Mouse (Mus musculus) forebrain, embryonic 11.5 days (tissue): ENCODE measurements around the gene Tia1. TPM values are rescaled to one million over a fixed set of nuclear protein-coding genes. Genes with fewer than 3 reads are reported as not detected.

ENCODE experiments used
- ATAC-seq: fragments of 200-750 bp; cut with Nextera tagmentation; replicated peaks from 2 replicates; pipeline ENCODE4 v1.8.0; 2017; ENCODE audit warnings: moderate TSS enrichment; ENCODE audit not compliant: low FRiP score
- DNase-seq: peaks from one replicate; pipeline ENCODE4 v3.0.0-alpha.2; 2017; ENCODE audit warnings: low spot score
- H3K27ac ChIP-seq: fragments of 300-500 bp; sonication (generic); 2 replicates; pipeline ENCODE4 v1.5.1; 2014; ENCODE audit warnings: low read depth, low read length
- H3K27me3 ChIP-seq: fragments of 300-500 bp; sonication (generic); 2 replicates; pipeline ENCODE4 v1.6.1; 2014; ENCODE audit warnings: mild to moderate bottlenecking, low read length, mixed read lengths; ENCODE audit not compliant: control insufficient read depth, insufficient read depth
- H3K36me3 ChIP-seq: fragments of 300-500 bp; sonication (generic); 2 replicates; pipeline ENCODE4 v1.6.1; 2014; ENCODE audit warnings: mild to moderate bottlenecking, low read length, moderate library complexity, mixed read lengths; ENCODE audit not compliant: control insufficient read depth, insufficient read depth
- H3K4me1 ChIP-seq: fragments of 300-500 bp; sonication (generic); replicated peaks from 2 replicates; pipeline ENCODE4 v1.6.1; 2014; ENCODE audit warnings: low read length, mixed read lengths; ENCODE audit not compliant: control insufficient read depth, insufficient read depth
- H3K4me2 ChIP-seq: fragments of 300-500 bp; sonication (generic); 2 replicates; pipeline ENCODE4 v1.6.1; 2014; ENCODE audit warnings: low read depth, mild to moderate bottlenecking, low read length, moderate library complexity, mixed read lengths; ENCODE audit not compliant: severe bottlenecking
- H3K4me3 ChIP-seq: fragments of 300-500 bp; sonication (generic); 2 replicates; pipeline ENCODE4 v1.5.1; 2014; ENCODE audit warnings: low read depth, low read length
- H3K9ac ChIP-seq: fragments of 300-500 bp; sonication (generic); 2 replicates; pipeline ENCODE4 v1.6.1; 2014; ENCODE audit warnings: low read length
- H3K9me3 ChIP-seq: fragments of 300-500 bp; sonication (generic); 2 replicates; pipeline ENCODE4 v1.6.1; 2016; ENCODE audit warnings: low read length, mixed read lengths; ENCODE audit not compliant: control insufficient read depth
- WGBS: fragments of 180-500 bp; shearing (Covaris S2); extraction: QIAGEN DNeasy Blood & Tissue Kit; methylation state at CpG from one replicate; pipeline ENCODE4 v1.1.7; 2014; 5-methylcytosine and 5-hydroxymethylcytosine counted together
- polyA plus RNA-seq: library from polyadenylated mRNA; unstranded; fragments of >200 nt; fragmentation: Nextera tagmentation; extraction: Ambion mirVana; gene quantifications from 2 replicates; pipeline ENCODE4 v1.2.1, GENCODE M21; 2014

Tia1 gene
- polyA plus RNA-seq = 271 and 307 TPM in 2 replicates

- DNase-seq (peak; percentile 99), ATAC-seq (peak; percentile 97)
- peak within 1 kb of the TSS; percentile 75 for H3K4me2 ChIP-seq
Measured at GRCm38 (mm10) chr6:86404100-86404861, at the start of gene Tia1. Gene Tia1 (plus strand): TSS chr6:86404219.

GRCm38 (mm10) chr6:86354948-86355347 lies 49.1 kb upstream of the Tia1 start:
- Histone ChIP-seq H3K9ac (no peak overlapping the region), H3K4me3 (no peak overlapping the region), H3K9me3 (no peaks in the 10 kb centered on the region), H3K27me3 (no peaks in the 10 kb centered on the region), H3K27ac (no peak overlapping the region), H3K4me1 (no peaks in the 10 kb centered on the region), H3K4me2 (no peak overlapping the region), H3K36me3 (no peaks in the 10 kb centered on the region)
- DNase-seq (no peak), ATAC-seq (no peak)
- WGBS = 55% methylated on average over 3 of the region's 3 CpGs

More at GRCm38 (mm10) chr6:86404100-86404861, at the start of gene Tia1:
- Histone ChIP-seq H3K9ac (peak within 1 kb of the TSS; percentile 100), H3K4me3 (peak within 1 kb of the TSS; percentile 82), H3K27me3 (no peaks in the 10 kb centered on the region), H3K9me3 (no peaks in the 10 kb centered on the region), H3K4me1 (no peaks in the 10 kb centered on the region; the same call in 1 of the 2 replicates), H3K36me3 (no peaks in the 10 kb centered on the region), H3K27ac (peak within 1 kb of the TSS; percentile 100)
- WGBS = under 1% methylated on average over 62 of the region's 62 CpGs

- Histone ChIP-seq H3K4me1 (no peaks in the 10 kb centered on the region), H3K9me3 (no peaks in the 10 kb centered on the region), H3K4me3 (no peak overlapping the region), H3K4me2 (no peak overlapping the region), H3K27ac (no peak overlapping the region), H3K27me3 (no peaks in the 10 kb centered on the region), H3K9ac (no peak overlapping the region), H3K36me3 (no peaks in the 10 kb centered on the region)
- no peak for ATAC-seq
- DNase-seq = no peak
- 79% methylated on average over 9 of the region's 9 CpGs for WGBS
Measured at GRCm38 (mm10) chr6:86356956-86357355, 47.1 kb upstream of the Tia1 start.

GRCm38 (mm10) chr6:86360691-86361090 lies 43.3 kb upstream of the Tia1 start:
- Histone ChIP-seq H3K36me3 (no peaks in the 10 kb centered on the region), H3K4me3 (no peak overlapping the region), H3K9me3 (no peaks in the 10 kb centered on the region), H3K27ac (no peak overlapping the region), H3K9ac (no peak overlapping the region), H3K27me3 (no peaks in the 10 kb centered on the region), H3K4me2 (no peak overlapping the region), H3K4me1 (no peaks in the 10 kb centered on the region)
- DNase-seq = no peak
- WGBS = 65% methylated on average over 7 of the region's 7 CpGs
- no peak for ATAC-seq

GRCm38 (mm10) chr6:86361373-86361772 lies 42.6 kb upstream of the Tia1 start:
- Histone ChIP-seq H3K9me3 (no peaks in the 10 kb centered on the region), H3K4me1 (no peaks in the 10 kb centered on the region; the same call in 1 of the 2 replicates), H3K36me3 (no peaks in the 10 kb centered on the region), H3K4me3 (no peak overlapping the region), H3K27ac (no peak overlapping the region), H3K9ac (no peak overlapping the region), H3K27me3 (no peaks in the 10 kb centered on the region), H3K4me2 (no peak overlapping the region)
- DNase-seq = no peak
- 86% methylated on average over 7 of the region's 7 CpGs for WGBS
- ATAC-seq = no peak

- DNase-seq (peak; percentile 81), ATAC-seq (peak; percentile 47)
- H3K9me3 ChIP-seq = no peaks in the 10 kb centered on the region
- H3K36me3 ChIP-seq = no peaks in the 10 kb centered on the region
- H3K27me3 ChIP-seq = no peaks in the 10 kb centered on the region
- H3K4me2 ChIP-seq = peak overlapping the region; percentile 90
- WGBS = 4% methylated on average over 17 of the region's 17 CpGs
- peak overlapping the region; percentile 90 for H3K9ac ChIP-seq
- H3K27ac ChIP-seq = no peak overlapping the region
- H3K4me1 ChIP-seq = peaks cover 3% of the 10 kb centered on the region; the same call in 1 of the 2 replicates
- peak overlapping the region; percentile 66 for H3K4me3 ChIP-seq
Measured at GRCm38 (mm10) chr6:86364442-86365141, 39.4 kb upstream of the Tia1 start.

GRCm38 (mm10) chr6:86365371-86366124 lies 38.5 kb upstream of the Tia1 start, which contains the start of gene Fam136a:
Gene Fam136a (plus strand): TSS chr6:86365646.
- DNase-seq (peak; percentile 100), ATAC-seq (peak; percentile 94)
- H3K27me3 ChIP-seq = no peaks in the 10 kb centered on the region
- H3K4me2 ChIP-seq = peak within 1 kb of the TSS; percentile 90
- no peaks in the 10 kb centered on the region for H3K9me3 ChIP-seq
- peak within 1 kb of the TSS; percentile 66 for H3K4me3 ChIP-seq
- H3K36me3 ChIP-seq = no peaks in the 10 kb centered on the region
- WGBS = under 1% methylated on average over 72 of the region's 76 CpGs
- peaks cover 4% of the 10 kb centered on the region for H3K4me1 ChIP-seq
- peak within 1 kb of the TSS; percentile 90 for H3K9ac ChIP-seq
- no peak within 1 kb of the TSS; the same call in 1 of the 2 replicates for H3K27ac ChIP-seq
